Mouse (Mus musculus): ENCODE data around the gene Tent5b. TPM values are rescaled to one million over a fixed set of nuclear protein-coding genes. Genes with fewer than 3 reads are reported as not detected.
A peak's percentile ranks its signal among the peaks of the same experiment; 100 is the strongest.

The Tent5b gene
- polyA plus RNA-seq, 1 experiment from 2014 or later = 0.45 TPM

GRCm38 (mm10) chr4:133480185-133480537 is 229 bp downstream of the Tent5b start:
- whole genome bisulfite sequencing = 3% methylated on average over 34 of the region's 34 CpGs
- H3K4me1 ChIP-seq (ENCODE audit: control insufficient read depth, insufficient read depth, low read length) = peaks cover 11% of the 10 kb centered on the region
- H3K9ac ChIP-seq (replicated peaks; ENCODE audit: low read depth, low read length) = 0 out of 2 replicates have a peak overlapping the region, but pooled peaks have one; percentile 18
- H3K36me3 ChIP-seq (ENCODE audit: control insufficient read depth, insufficient read depth, low read length) = no peaks in the 10 kb centered on the region
- peaks cover 14% of the 10 kb centered on the region; the same call in 1 of the 2 replicates for H3K27me3 ChIP-seq (ENCODE audit: control insufficient read depth, insufficient read depth, low read length)
- H3K27ac ChIP-seq (ENCODE audit: low read length) = no peak overlapping the region
- H3K9me3 ChIP-seq (ENCODE audit: control insufficient read depth, low read depth, low read length) = no peaks in the 10 kb centered on the region
- H3K4me2 ChIP-seq (replicated peaks; ENCODE audit: low read depth, low read length) = peak overlapping the region; percentile 52
- peak overlapping the region; percentile 39 for H3K4me3 ChIP-seq (ENCODE audit: low read depth, low read length)
- ATAC-seq (ENCODE audit: insufficient number of reproducible peaks, insufficient read depth, low FRiP score, low read depth) = peak; percentile 16; the same call in 1 of the 2 replicates

GRCm38 (mm10) chr4:133480754-133481153 is 822 bp downstream of the Tent5b start:
- peaks cover 11% of the 10 kb centered on the region for H3K4me1 ChIP-seq (ENCODE audit: control insufficient read depth, insufficient read depth, low read length)
- no peaks in the 10 kb centered on the region for H3K36me3 ChIP-seq (ENCODE audit: control insufficient read depth, insufficient read depth, low read length)
- H3K27me3 ChIP-seq (ENCODE audit: control insufficient read depth, insufficient read depth, low read length) = peaks cover 14% of the 10 kb centered on the region; the same call in 1 of the 2 replicates
- H3K4me3 ChIP-seq (ENCODE audit: low read depth, low read length) = peak overlapping the region; percentile 39; the same call in 1 of the 2 replicates
- H3K9me3 ChIP-seq (ENCODE audit: control insufficient read depth, low read depth, low read length) = no peaks in the 10 kb centered on the region
- no peak overlapping the region for H3K9ac ChIP-seq (replicated peaks; ENCODE audit: low read depth, low read length)
- no peak overlapping the region for H3K27ac ChIP-seq (ENCODE audit: low read length)
- H3K4me2 ChIP-seq (replicated peaks; ENCODE audit: low read depth, low read length) = no peak overlapping the region
- 41% methylated on average over 6 of the region's 6 CpGs for WGBS
- ATAC-seq (ENCODE audit: insufficient number of reproducible peaks, insufficient read depth, low FRiP score, low read depth) = no peak

- no peak for ATAC-seq (ENCODE audit: insufficient number of reproducible peaks, insufficient read depth, low FRiP score, low read depth)
- no peak overlapping the region for H3K9ac ChIP-seq (replicated peaks; ENCODE audit: low read depth, low read length)
- no peak overlapping the region for H3K27ac ChIP-seq (ENCODE audit: low read length)
- peaks cover 14% of the 10 kb centered on the region; the same call in 1 of the 2 replicates for H3K27me3 ChIP-seq (ENCODE audit: control insufficient read depth, insufficient read depth, low read length)
- H3K4me1 ChIP-seq (ENCODE audit: control insufficient read depth, insufficient read depth, low read length) = peaks cover 11% of the 10 kb centered on the region
- no peaks in the 10 kb centered on the region for H3K9me3 ChIP-seq (ENCODE audit: control insufficient read depth, low read depth, low read length)
- no peak overlapping the region for H3K4me2 ChIP-seq (replicated peaks; ENCODE audit: low read depth, low read length)
- no peak overlapping the region for H3K4me3 ChIP-seq (ENCODE audit: low read depth, low read length)
- 10% methylated on average over 4 of the region's 4 CpGs for WGBS
- H3K36me3 ChIP-seq (ENCODE audit: control insufficient read depth, insufficient read depth, low read length) = no peaks in the 10 kb centered on the region
Measured at GRCm38 (mm10) chr4:133481488-133481887, 1.6 kb downstream of the Tent5b start.

GRCm38 (mm10) chr4:133482479-133482878 is 2.5 kb downstream of the Tent5b start:
- no peak for ATAC-seq (ENCODE audit: insufficient number of reproducible peaks, insufficient read depth, low FRiP score, low read depth)
- 75% methylated on average over 3 of the region's 3 CpGs for WGBS
- H3K9me3 ChIP-seq (ENCODE audit: control insufficient read depth, low read depth, low read length) = no peaks in the 10 kb centered on the region
- no peak overlapping the region for H3K27ac ChIP-seq (ENCODE audit: low read length)
- no peak overlapping the region for H3K9ac ChIP-seq (replicated peaks; ENCODE audit: low read depth, low read length)
- H3K4me3 ChIP-seq (ENCODE audit: low read depth, low read length) = no peak overlapping the region
- H3K4me1 ChIP-seq (ENCODE audit: control insufficient read depth, insufficient read depth, low read length) = peaks cover 11% of the 10 kb centered on the region
- no peak overlapping the region for H3K4me2 ChIP-seq (replicated peaks; ENCODE audit: low read depth, low read length)
- peaks cover 14% of the 10 kb centered on the region; the same call in 1 of the 2 replicates for H3K27me3 ChIP-seq (ENCODE audit: control insufficient read depth, insufficient read depth, low read length)
- no peaks in the 10 kb centered on the region for H3K36me3 ChIP-seq (ENCODE audit: control insufficient read depth, insufficient read depth, low read length)

- peak overlapping the region; percentile 28 for H3K4me2 ChIP-seq (replicated peaks; ENCODE audit: low read depth, low read length)
- H3K4me1 ChIP-seq (ENCODE audit: control insufficient read depth, insufficient read depth, low read length) = peaks cover 11% of the 10 kb centered on the region
- peaks cover 14% of the 10 kb centered on the region; the same call in 1 of the 2 replicates for H3K27me3 ChIP-seq (ENCODE audit: control insufficient read depth, insufficient read depth, low read length)
- H3K4me3 ChIP-seq (ENCODE audit: low read depth, low read length) = no peak overlapping the region
- no peak overlapping the region for H3K9ac ChIP-seq (replicated peaks; ENCODE audit: low read depth, low read length)
- WGBS = 8% methylated on average over 22 of the region's 22 CpGs
- H3K27ac ChIP-seq (ENCODE audit: low read length) = peak overlapping the region; percentile 7; the same call in 1 of the 2 replicates
- ATAC-seq (ENCODE audit: insufficient number of reproducible peaks, insufficient read depth, low FRiP score, low read depth) = no peak
- H3K36me3 ChIP-seq (ENCODE audit: control insufficient read depth, insufficient read depth, low read length) = no peaks in the 10 kb centered on the region
- H3K9me3 ChIP-seq (ENCODE audit: control insufficient read depth, low read depth, low read length) = no peaks in the 10 kb centered on the region
Measured at GRCm38 (mm10) chr4:133484266-133485025, 4.5 kb downstream of the Tent5b start.

GRCm38 (mm10) chr4:133485691-133486425 is 5.9 kb downstream of the Tent5b start:
- 79% methylated on average over 28 of the region's 28 CpGs for WGBS
- peaks cover 9% of the 10 kb centered on the region for H3K4me1 ChIP-seq (ENCODE audit: control insufficient read depth, insufficient read depth, low read length)
- no peaks in the 10 kb centered on the region for H3K9me3 ChIP-seq (ENCODE audit: control insufficient read depth, low read depth, low read length)
- H3K4me2 ChIP-seq (replicated peaks; ENCODE audit: low read depth, low read length) = no peak overlapping the region
- no peak overlapping the region for H3K4me3 ChIP-seq (ENCODE audit: low read depth, low read length)
- no peak overlapping the region for H3K9ac ChIP-seq (replicated peaks; ENCODE audit: low read depth, low read length)
- no peak for ATAC-seq (ENCODE audit: insufficient number of reproducible peaks, insufficient read depth, low FRiP score, low read depth)
- H3K27ac ChIP-seq (ENCODE audit: low read length) = no peak overlapping the region
- no peaks in the 10 kb centered on the region for H3K36me3 ChIP-seq (ENCODE audit: control insufficient read depth, insufficient read depth, low read length)
- H3K27me3 ChIP-seq (ENCODE audit: control insufficient read depth, insufficient read depth, low read length) = peaks cover 6% of the 10 kb centered on the region; the same call in 1 of the 2 replicates

GRCm38 (mm10) chr4:133486673-133487357 is 6.9 kb downstream of the Tent5b start:
- Histone ChIP-seq H3K4me3 (ENCODE audit: low read depth, low read length) (no peak overlapping the region), H3K36me3 (ENCODE audit: control insufficient read depth, insufficient read depth, low read length) (no peaks in the 10 kb centered on the region), H3K27ac (ENCODE audit: low read length) (no peak overlapping the region), H3K9ac (replicated peaks; ENCODE audit: low read depth, low read length) (no peak overlapping the region), H3K9me3 (ENCODE audit: control insufficient read depth, low read depth, low read length) (no peaks in the 10 kb centered on the region), H3K27me3 (ENCODE audit: control insufficient read depth, insufficient read depth, low read length) (0 out of 2 replicates have a peak, but pooled peaks cover 2% of the 10 kb centered on the region), H3K4me2 (replicated peaks; ENCODE audit: low read depth, low read length) (no peak overlapping the region), H3K4me1 (ENCODE audit: control insufficient read depth, insufficient read depth, low read length) (peaks cover 9% of the 10 kb centered on the region)
- WGBS = 93% methylated on average over 26 of the region's 26 CpGs
- no peak for ATAC-seq (ENCODE audit: insufficient number of reproducible peaks, insufficient read depth, low FRiP score, low read depth)

Measured in stomach, embryonic 14.5 days (tissue).